Mouse (Mus musculus) ovary, postnatal 14 days (tissue): ENCODE measurements around the gene Rpusd3.

Source experiments
- DNase-seq: peaks from one replicate; pipeline ENCODE4 v3.0.0; 2022; ENCODE audit warnings: low spot score

The Rpusd3 gene

GRCm38 (mm10) chr6:113419199-113419587 is at the start of gene Rpusd3:
Gene Rpusd3, minus strand, starts transcription at chr6:113419340.
- peak; percentile 99 for DNase-seq

GRCm38 (mm10) chr6:113468512-113468911 is 49.4 kb upstream of the Rpusd3 start:
- no peak for DNase-seq

GRCm38 (mm10) chr6:113465602-113466001 is 46.5 kb upstream of the Rpusd3 start:
- DNase-seq, result no peak

GRCm38 (mm10) chr6:113464040-113464439 is 44.9 kb upstream of the Rpusd3 start:
- no peak for DNase-seq

- no peak for DNase-seq
Observed at GRCm38 (mm10) chr6:113458635-113459034, 39.5 kb upstream of the Rpusd3 start.

- DNase-seq, result no peak
Observed at GRCm38 (mm10) chr6:113457952-113458534, 38.9 kb upstream of the Rpusd3 start, which contains the start of gene Il17re. Gene Il17re, plus strand, starts transcription at chr6:113458484.

- DNase-seq, result no peak
Observed at GRCm38 (mm10) chr6:113455007-113455406, 35.9 kb upstream of the Rpusd3 start.

GRCm38 (mm10) chr6:113451839-113452238 is 32.7 kb upstream of the Rpusd3 start:
- no peak for DNase-seq

- no peak for DNase-seq
Observed at GRCm38 (mm10) chr6:113447639-113448038, 28.5 kb upstream of the Rpusd3 start.

- no peak for DNase-seq
Observed at GRCm38 (mm10) chr6:113444207-113444965, 25.2 kb upstream of the Rpusd3 start.

GRCm38 (mm10) chr6:113443091-113443490 is 24.0 kb upstream of the Rpusd3 start:
- DNase-seq, result no peak

- DNase-seq, result peak; percentile 94
Observed at GRCm38 (mm10) chr6:113442442-113443090, 23.4 kb upstream of the Rpusd3 start, which contains the start of gene Jagn1. Gene Jagn1, plus strand, starts transcription at chr6:113442569.

GRCm38 (mm10) chr6:113442087-113442441 is 22.9 kb upstream of the Rpusd3 start:
- no peak for DNase-seq

- DNase-seq, result peak; percentile 71
Observed at GRCm38 (mm10) chr6:113441147-113441680, 22.1 kb upstream of the Rpusd3 start.

GRCm38 (mm10) chr6:113440686-113441085 is 21.5 kb upstream of the Rpusd3 start:
- DNase-seq, result no peak

GRCm38 (mm10) chr6:113438721-113439430 is 19.7 kb upstream of the Rpusd3 start:
- no peak for DNase-seq

- DNase-seq, result no peak
Observed at GRCm38 (mm10) chr6:113437135-113437534, 18.0 kb upstream of the Rpusd3 start.

GRCm38 (mm10) chr6:113435664-113436205 is 16.6 kb upstream of the Rpusd3 start, which contains the start of gene Cidec:
Gene Cidec, minus strand, starts transcription at chr6:113435760.
- no peak for DNase-seq

GRCm38 (mm10) chr6:113434691-113435090 is 15.6 kb upstream of the Rpusd3 start:
- no peak for DNase-seq

- DNase-seq, result no peak
Observed at GRCm38 (mm10) chr6:113433661-113434060, 14.5 kb upstream of the Rpusd3 start.

GRCm38 (mm10) chr6:113431801-113432200 is 12.7 kb upstream of the Rpusd3 start:
- DNase-seq, result no peak

GRCm38 (mm10) chr6:113430846-113431245 is 11.7 kb upstream of the Rpusd3 start:
- DNase-seq, result no peak
